Mouse (Mus musculus) erythroblast, embryonic 14.5 days (primary cell): ENCODE results near the gene Aldh1a1.

Experiments
- GATA1 ChIP-seq: IDR thresholded peaks from 2 replicates; pipeline ENCODE4 v1.6.1; 2012; ENCODE audit warnings: low read length, inconsistent platforms, mixed read lengths
- TAL1 ChIP-seq: IDR thresholded peaks from 3 replicates; pipeline ENCODE4 v1.6.1; 2012; ENCODE audit warnings: low read length, inconsistent platforms, mixed read lengths

GRCm38 (mm10) chr19:20653082-20653676 is 160.7 kb downstream of the Aldh1a1 start:
- TF ChIP-seq GATA1 (no peak), TAL1 (no peak)
